Mouse (Mus musculus) intestine, postnatal 0 days (tissue): ENCODE results near the gene Ubash3b. TPM values are rescaled to one million over a fixed set of nuclear protein-coding genes. Genes with fewer than 3 reads are reported as not detected.

Source experiments
- ATAC-seq: fragments of 200-750 bp; cut with Nextera tagmentation; 2 replicates; pipeline ENCODE4 v1.8.0; 2017; ENCODE audit warnings: mild to moderate bottlenecking, moderate TSS enrichment, moderate library complexity
- H3K27ac ChIP-seq: fragments of 300-500 bp; sonication (generic); 2 replicates; pipeline ENCODE4 v1.5.1; 2014; ENCODE audit warnings: mild to moderate bottlenecking, low read depth, low read length, moderate library complexity
- H3K27me3 ChIP-seq: fragments of 300-500 bp; sonication (generic); replicated peaks from 2 replicates; pipeline ENCODE4 v1.6.1; 2014; ENCODE audit warnings: low read length, mixed read lengths; ENCODE audit not compliant: control insufficient read depth, insufficient read depth
- H3K36me3 ChIP-seq: fragments of 300-500 bp; sonication (generic); 2 replicates; pipeline ENCODE4 v1.6.1; 2014; ENCODE audit warnings: mild to moderate bottlenecking, moderate library complexity; ENCODE audit not compliant: control insufficient read depth, insufficient read depth
- H3K4me1 ChIP-seq: fragments of 300-500 bp; sonication (generic); replicated peaks from 2 replicates; pipeline ENCODE4 v1.6.1; 2014; ENCODE audit warnings: antibody characterized with exemption, low read length, mixed read lengths; ENCODE audit not compliant: control insufficient read depth, insufficient read depth
- H3K4me2 ChIP-seq: fragments of 300-500 bp; sonication (generic); replicated peaks from 2 replicates; pipeline ENCODE4 v1.6.1; 2014; ENCODE audit warnings: low read depth, mild to moderate bottlenecking, moderate library complexity
- H3K4me3 ChIP-seq: fragments of 300-500 bp; sonication (generic); 2 replicates; pipeline ENCODE4 v1.5.1; 2014; ENCODE audit warnings: low read depth, low read length
- H3K9ac ChIP-seq: fragments of 300-500 bp; sonication (generic); 2 replicates; pipeline ENCODE4 v1.6.1; 2014; ENCODE audit warnings: mild to moderate bottlenecking, low read depth, low read length
- H3K9me3 ChIP-seq: fragments of 300-500 bp; sonication (generic); 2 replicates; pipeline ENCODE4 v1.6.1; 2016; ENCODE audit warnings: mixed run types; ENCODE audit not compliant: control insufficient read depth
- CTCF ChIP-seq: sonication (generic); IDR thresholded peaks from 2 replicates; pipeline ENCODE4 v1.5.1; 2016; ENCODE audit warnings: low read depth, mild to moderate bottlenecking, control low read depth, antibody characterized with exemption, moderate library complexity
- WGBS: fragments of 180-500 bp; shearing (Covaris S2); extraction: QIAGEN DNeasy Blood & Tissue Kit; methylation state at CpG from one replicate; pipeline ENCODE4 v1.1.7; 2014; 5-methylcytosine and 5-hydroxymethylcytosine counted together
- polyA plus RNA-seq: library from polyadenylated mRNA; unstranded; fragments of >200 nt; fragmentation: Nextera tagmentation; extraction: Ambion mirVana; gene quantifications from 2 replicates; pipeline ENCODE4 v1.2.1, GENCODE M21; 2015

Ubash3b gene
- polyA plus RNA-seq, 1 experiment from 2014 or later = 6.3 TPM

DNA sequence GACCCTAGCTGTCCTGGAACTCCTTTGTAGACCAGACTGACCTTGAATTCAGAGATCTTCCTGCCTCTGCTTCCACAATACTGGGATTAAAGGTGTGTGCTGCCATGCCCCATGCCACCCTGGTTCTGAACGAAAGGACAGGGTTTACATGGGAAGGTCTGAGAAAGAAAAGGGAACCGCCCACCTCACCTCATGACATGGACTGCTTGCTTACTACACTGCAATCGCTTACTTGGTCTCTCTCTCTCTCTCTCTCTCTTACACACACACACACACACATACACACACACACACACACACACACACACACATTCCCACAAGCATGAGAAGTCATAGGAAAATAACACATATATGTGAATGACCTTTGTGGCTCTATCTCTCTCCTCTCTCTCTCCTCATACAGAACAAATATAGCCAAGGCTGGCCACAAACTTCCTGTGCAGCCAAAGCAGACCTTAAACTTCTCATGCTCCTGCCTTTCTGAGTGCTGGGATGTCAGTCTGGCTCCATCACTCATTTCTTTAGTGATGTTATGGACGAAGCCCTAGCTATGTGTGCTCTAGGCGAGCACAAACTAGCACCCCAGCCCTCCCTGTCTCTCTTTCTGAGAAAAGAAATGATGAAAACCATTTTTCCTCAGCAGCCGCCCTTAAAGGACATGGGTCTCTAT lies 78.0 kb downstream of the Ubash3b start:
- Histone ChIP-seq H3K4me1 (peaks cover 6% of the 10 kb centered on the region; the same call in 1 of the 2 replicates), H3K9me3 (no peaks in the 10 kb centered on the region), H3K4me3 (no peak overlapping the region), H3K27me3 (no peaks in the 10 kb centered on the region), H3K27ac (no peak overlapping the region), H3K9ac (no peak overlapping the region), H3K4me2 (no peak overlapping the region; the same call in 1 of the 2 replicates), H3K36me3 (no peaks in the 10 kb centered on the region)
- WGBS = 70% methylated on average over 6 of the region's 6 CpGs
- no peak for TF ChIP-seq CTCF
- no peak for ATAC-seq

DNA sequence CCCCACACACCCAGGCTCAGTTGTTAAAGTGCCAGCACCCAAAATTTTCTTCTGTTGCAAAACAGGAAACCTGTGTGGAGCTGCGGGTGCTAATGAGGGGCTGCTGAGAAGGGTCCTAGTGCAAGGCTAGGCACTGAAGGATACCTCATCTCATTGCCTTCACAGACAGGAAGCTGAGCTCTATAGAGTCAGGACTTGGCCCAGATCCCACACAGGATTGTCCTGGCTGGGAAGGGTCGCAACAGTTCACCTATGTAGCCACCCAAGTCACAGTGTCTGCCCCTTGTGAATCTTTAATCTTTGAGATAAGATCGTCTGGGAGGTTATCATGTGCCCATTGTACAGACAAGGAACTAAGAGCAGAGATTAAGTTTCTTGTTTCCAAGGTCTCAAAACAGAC lies 78.6 kb downstream of the Ubash3b start:
- no peak overlapping the region for H3K27ac ChIP-seq
- no peaks in the 10 kb centered on the region for H3K36me3 ChIP-seq
- H3K4me2 ChIP-seq = no peak overlapping the region
- no peaks in the 10 kb centered on the region for H3K9me3 ChIP-seq
- H3K9ac ChIP-seq = no peak overlapping the region
- H3K4me1 ChIP-seq = peaks cover 6% of the 10 kb centered on the region; the same call in 1 of the 2 replicates
- no peak overlapping the region for H3K4me3 ChIP-seq
- TF ChIP-seq CTCF = no peak
- WGBS = 68% methylated on average over 3 of the region's 3 CpGs
- ATAC-seq = no peak
- H3K27me3 ChIP-seq = no peaks in the 10 kb centered on the region

DNA sequence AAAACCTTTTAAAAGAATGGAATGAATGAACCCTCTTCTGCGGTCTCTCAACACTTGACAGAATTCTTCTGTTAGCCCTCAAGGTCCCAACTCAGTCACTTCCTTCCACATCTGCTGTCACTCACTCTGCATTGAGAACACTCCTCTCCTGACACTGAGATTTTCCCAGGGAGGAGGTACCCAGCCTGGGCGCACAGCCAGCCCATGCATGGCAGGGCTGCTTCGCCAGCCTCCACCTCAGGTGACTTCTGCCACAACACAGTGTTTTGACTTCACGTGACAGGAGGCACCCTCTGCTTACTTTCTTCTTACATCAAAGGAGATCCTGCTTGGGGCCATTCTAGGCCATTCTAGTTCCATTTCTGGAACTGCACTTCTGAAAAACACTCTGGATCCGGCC lies 80.6 kb downstream of the Ubash3b start:
- WGBS = 83% methylated on average over 5 of the region's 5 CpGs
- ATAC-seq = no peak

DNA sequence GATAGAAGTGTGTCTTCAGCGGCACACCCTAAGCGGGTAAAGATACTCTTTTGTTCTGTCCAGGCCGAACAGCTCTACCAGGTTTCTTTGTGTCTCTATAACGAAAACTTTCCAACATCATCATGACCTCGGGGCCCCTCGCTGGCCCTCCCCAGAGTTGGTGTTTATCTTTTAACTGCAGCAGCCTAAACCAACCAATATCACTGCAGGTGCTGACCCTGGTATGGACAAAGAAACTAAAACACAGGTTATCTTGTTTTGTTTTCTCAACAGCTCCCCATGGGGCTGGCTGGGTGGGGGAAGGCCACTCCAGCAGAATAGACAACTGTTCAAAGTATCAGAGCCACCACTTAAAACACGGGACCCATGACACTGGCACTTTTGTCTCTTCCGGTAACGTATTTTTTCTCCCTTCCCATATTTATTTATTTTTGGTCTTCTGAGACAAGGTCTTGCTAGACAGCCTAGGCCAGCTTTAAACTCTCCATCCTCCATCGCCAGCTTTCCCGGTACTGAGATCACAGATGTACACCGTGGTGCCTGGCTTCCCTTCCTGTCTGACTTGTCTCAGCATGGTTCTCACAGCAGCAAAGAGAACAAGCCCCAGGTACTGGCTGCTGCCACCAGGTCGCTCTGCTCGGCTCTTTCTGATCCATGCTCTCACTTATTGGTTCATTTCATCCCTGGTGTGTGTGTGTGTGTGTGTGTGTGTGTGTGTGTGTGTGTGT lies 81.9 kb downstream of the Ubash3b start:
- Histone ChIP-seq H3K4me2 (no peak overlapping the region), H3K4me3 (no peak overlapping the region), H3K9me3 (no peaks in the 10 kb centered on the region), H3K9ac (no peak overlapping the region), H3K4me1 (peaks cover 2% of the 10 kb centered on the region; the same call in 1 of the 2 replicates), H3K36me3 (no peaks in the 10 kb centered on the region), H3K27me3 (no peaks in the 10 kb centered on the region), H3K27ac (no peak overlapping the region)
- no peak for ATAC-seq
- 55% methylated on average over 14 of the region's 14 CpGs for WGBS
- TF ChIP-seq CTCF = no peak

More for the DNA sequence above, 80.6 kb downstream of the Ubash3b start:
- H3K4me1 ChIP-seq = peaks cover 6% of the 10 kb centered on the region; the same call in 1 of the 2 replicates
- no peak overlapping the region for H3K4me3 ChIP-seq
- H3K27ac ChIP-seq = no peak overlapping the region
- no peaks in the 10 kb centered on the region for H3K27me3 ChIP-seq
- H3K36me3 ChIP-seq = no peaks in the 10 kb centered on the region
- H3K9me3 ChIP-seq = no peaks in the 10 kb centered on the region
- H3K4me2 ChIP-seq = no peak overlapping the region
- TF ChIP-seq CTCF = no peak
- no peak overlapping the region for H3K9ac ChIP-seq

DNA sequence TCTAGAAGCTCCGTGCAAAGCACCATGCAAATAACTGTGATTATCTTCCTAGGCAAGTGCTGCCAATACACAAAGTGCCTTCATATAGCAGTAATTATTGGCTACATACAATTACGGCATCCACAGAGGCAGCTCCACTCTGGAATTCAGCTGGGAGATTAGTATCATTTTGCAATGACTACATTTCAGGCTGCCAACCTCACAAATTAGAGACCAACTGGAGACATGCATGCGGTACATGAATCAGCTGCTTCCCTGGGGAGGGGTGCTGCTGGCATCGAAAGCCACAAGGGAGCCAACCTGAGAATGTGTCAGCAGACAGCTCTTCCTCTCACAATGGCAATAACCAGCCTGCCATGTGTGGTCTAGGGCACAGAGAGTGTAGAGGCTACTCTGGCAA lies 83.3 kb downstream of the Ubash3b start:
- Histone ChIP-seq H3K4me3 (no peak overlapping the region), H3K4me2 (no peak overlapping the region), H3K27me3 (no peaks in the 10 kb centered on the region), H3K9me3 (no peaks in the 10 kb centered on the region), H3K9ac (no peak overlapping the region), H3K27ac (no peak overlapping the region), H3K36me3 (no peaks in the 10 kb centered on the region), H3K4me1 (no peaks in the 10 kb centered on the region)
- 85% methylated on average over 4 of the region's 4 CpGs for WGBS
- no peak for ATAC-seq
- TF ChIP-seq CTCF = no peak

DNA sequence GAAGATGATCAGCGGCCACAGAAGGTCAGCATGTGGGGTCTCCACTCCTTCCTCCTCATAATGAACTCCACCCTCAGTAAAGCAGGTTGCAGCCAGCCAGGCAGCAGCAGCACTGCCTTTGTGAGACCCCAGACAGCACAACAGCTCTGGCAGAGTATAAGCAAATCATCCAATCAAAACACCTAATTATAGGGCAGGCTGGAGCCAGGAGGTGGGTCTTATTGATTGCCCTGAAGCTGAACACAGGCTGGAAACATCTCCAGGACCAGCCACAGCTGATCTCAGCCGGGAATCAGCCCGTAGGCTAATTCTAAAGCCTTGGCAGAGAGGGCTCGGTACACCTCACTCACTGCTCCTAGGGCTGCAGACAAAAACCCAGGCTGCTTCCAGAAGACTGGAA lies 85.3 kb downstream of the Ubash3b start:
- Histone ChIP-seq H3K9ac (no peak overlapping the region), H3K4me3 (no peak overlapping the region), H3K4me2 (no peak overlapping the region), H3K4me1 (no peaks in the 10 kb centered on the region), H3K27ac (no peak overlapping the region), H3K36me3 (no peaks in the 10 kb centered on the region), H3K9me3 (no peaks in the 10 kb centered on the region), H3K27me3 (no peaks in the 10 kb centered on the region)
- ATAC-seq = no peak
- TF ChIP-seq CTCF = no peak
- WGBS = 45% methylated on average over 4 of the region's 4 CpGs
